Mouse (Mus musculus) macrophage (primary cell): Measurements from ENCODE around the gene Psmd11. TPM values are rescaled to one million over a fixed set of nuclear protein-coding genes. Genes with fewer than 3 reads are reported as not detected.

ENCODE experiments used
- H3K27ac ChIP-seq: fragments of 350-480 bp; formaldehyde crosslinking; 2 replicates; pipeline ENCODE4 v1.9.0; 2021
- H3K36me3 ChIP-seq: fragments of 350-480 bp; formaldehyde crosslinking; 2 replicates; pipeline ENCODE4 v1.9.0; 2021; ENCODE audit errors: inconsistent target
- H3K4me3 ChIP-seq: fragments of 350-480 bp; formaldehyde crosslinking; 2 replicates; pipeline ENCODE4 v1.9.0; 2021; ENCODE audit errors: inconsistent target
- H3K79me2 ChIP-seq: fragments of 350-480 bp; formaldehyde crosslinking; 2 replicates; pipeline ENCODE4 v1.9.0; 2021; ENCODE audit errors: inconsistent target
- WGBS: methylation state at CpG from one replicate; pipeline ENCODE4 v1.1.7; 2026; ENCODE audit warnings: inconsistent platforms; ENCODE audit not compliant: missing documents; 5-methylcytosine and 5-hydroxymethylcytosine counted together
- polyA plus RNA-seq: library from polyadenylated mRNA; stranded (reverse); fragments of 250-400 nt; gene quantifications from 3 replicates; pipeline ENCODE4 v1.2.4, GENCODE M21; 2018; ENCODE audit warnings: inconsistent platforms

Gene Psmd11
- polyA plus RNA-seq, 1 experiment from 2014 or later, result 68.5 TPM

DNA sequence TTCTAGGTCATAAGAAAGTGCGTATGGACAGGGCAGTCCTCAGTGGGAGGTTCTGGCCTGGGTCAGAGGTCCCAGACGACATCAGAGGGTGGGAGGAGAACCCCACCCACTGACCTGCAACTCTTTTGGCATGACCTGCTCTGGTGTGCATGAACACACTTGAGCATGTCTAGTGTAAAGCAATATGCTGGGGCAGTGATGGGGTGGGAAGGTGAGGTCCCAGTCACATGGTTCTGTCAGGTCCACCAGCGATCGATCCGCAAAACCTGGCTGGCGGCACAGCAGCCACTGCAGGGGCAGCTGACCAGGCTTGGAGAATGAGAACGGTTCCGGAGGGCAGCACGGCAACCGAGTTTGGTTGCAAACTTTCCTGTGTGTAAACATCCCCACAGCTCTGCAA lies 53.9 kb downstream of the Psmd11 start:
- Histone ChIP-seq H3K4me3 (no peak overlapping the region), H3K36me3 (no peaks in the 10 kb centered on the region), H3K27ac (no peak overlapping the region), H3K79me2 (no peaks in the 10 kb centered on the region)
- WGBS, result 92% methylated on average over 10 of the region's 10 CpGs

DNA sequence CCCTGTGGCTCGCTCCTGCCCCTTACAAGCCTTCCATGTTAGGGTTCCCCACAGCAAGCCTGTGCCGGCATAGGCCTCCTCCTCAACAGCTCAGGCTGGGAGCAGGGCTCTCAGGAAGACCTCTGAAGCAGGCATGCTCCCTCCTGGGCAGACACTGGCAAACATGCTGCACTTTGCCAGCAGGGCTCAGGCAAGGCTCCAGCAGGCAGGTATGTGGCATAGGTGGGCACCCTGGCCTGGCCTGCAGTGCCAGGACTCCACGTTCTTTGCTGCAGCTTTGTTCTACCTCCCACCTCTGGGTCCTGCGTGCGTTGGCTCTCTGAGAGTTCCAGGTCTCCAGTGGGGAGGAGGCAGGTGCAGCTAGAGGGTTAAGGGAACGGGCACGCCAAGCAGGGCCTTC lies 54.5 kb downstream of the Psmd11 start:
- WGBS, result 92% methylated on average over 7 of the region's 7 CpGs
- Histone ChIP-seq H3K4me3 (no peak overlapping the region), H3K27ac (no peak overlapping the region), H3K36me3 (no peaks in the 10 kb centered on the region), H3K79me2 (no peaks in the 10 kb centered on the region)

DNA sequence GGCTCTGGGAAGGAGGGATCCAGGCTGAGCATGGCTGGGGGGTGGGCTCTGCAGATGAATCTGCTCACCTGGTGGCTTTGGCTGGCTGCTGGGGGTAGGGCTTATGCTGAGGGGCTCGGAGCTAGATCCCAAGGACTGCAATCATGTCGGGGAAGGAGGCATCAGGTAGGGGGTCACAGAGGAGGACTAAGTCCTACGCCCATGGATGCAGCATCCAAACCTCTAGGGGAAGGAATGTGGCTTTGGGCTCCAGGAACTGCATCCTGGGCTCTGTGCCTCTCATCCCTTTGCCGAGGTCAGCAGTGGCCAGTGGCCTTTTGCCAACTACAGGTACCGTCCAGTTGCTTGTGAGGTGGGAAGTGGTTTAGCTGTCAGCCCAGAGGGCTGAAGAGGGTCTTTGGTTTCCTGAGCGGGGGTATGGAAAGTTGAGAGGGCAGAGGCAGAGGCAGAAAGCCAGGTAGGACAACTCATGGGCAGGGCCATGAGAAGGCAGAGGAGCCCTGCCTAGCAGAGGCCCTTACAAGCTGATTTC lies 55.2 kb downstream of the Psmd11 start:
- Histone ChIP-seq H3K79me2 (no peaks in the 10 kb centered on the region), H3K27ac (no peak overlapping the region), H3K4me3 (no peak overlapping the region), H3K36me3 (no peaks in the 10 kb centered on the region)
- WGBS, result 92% methylated on average over 6 of the region's 6 CpGs

DNA sequence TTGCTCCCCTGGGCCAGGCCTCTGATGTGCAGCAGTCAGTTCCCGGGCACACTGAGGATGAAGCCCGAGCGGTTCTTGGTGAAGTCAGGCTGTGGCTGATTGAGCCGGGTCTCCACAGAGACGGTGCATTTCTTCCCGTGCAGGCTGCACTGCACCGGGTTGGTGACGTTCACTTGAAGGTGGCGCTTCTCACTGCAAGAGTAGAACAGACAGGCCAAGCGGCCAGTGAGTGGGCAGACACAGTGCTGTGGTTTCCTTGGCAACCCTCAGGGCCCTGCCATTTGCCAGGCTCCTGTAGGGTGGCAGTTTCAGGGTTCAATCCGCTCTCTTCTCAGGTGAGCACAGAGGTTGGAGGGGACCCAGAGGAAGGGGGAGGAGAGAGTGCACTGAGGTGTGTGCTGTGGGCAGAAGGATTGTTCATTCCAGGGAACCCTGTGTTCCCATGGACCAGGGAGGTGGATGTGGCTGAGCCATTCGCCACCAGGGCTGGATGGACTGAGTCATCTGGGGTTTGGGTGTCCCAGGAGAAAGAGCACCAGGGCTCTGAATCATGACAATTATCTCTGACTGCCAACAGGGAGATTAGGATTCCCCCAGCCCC lies 55.9 kb downstream of the Psmd11 start:
- no peaks in the 10 kb centered on the region for H3K79me2 ChIP-seq
- WGBS, result 90% methylated on average over 9 of the region's 12 CpGs
- no peak overlapping the region for H3K27ac ChIP-seq
- H3K36me3 ChIP-seq, result no peaks in the 10 kb centered on the region
- H3K4me3 ChIP-seq, result no peak overlapping the region

DNA sequence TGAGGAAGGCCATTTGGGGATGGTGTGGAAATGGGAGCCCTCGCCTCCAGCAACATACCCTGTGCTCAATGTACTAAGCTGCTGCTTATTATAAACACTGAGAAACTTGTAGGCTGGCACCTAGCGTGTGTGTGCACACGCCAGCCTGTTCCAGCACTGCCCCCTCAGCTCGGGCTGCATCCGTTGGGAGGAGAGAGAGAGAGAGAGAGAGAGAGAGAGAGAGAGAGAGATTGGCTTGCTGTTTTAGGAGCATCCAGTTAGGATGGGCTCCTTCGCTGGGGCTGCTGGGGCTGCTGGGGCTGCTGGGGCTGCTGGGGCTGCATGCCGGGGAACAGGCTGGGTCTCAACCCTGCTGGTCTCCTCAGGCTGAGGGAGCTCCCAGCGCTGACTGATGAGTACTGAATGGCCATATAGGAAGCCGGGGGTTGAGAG lies 56.7 kb downstream of the Psmd11 start:
- 96% methylated on average over 8 of the region's 9 CpGs for WGBS
- Histone ChIP-seq H3K79me2 (no peaks in the 10 kb centered on the region), H3K4me3 (no peak overlapping the region)

DNA sequence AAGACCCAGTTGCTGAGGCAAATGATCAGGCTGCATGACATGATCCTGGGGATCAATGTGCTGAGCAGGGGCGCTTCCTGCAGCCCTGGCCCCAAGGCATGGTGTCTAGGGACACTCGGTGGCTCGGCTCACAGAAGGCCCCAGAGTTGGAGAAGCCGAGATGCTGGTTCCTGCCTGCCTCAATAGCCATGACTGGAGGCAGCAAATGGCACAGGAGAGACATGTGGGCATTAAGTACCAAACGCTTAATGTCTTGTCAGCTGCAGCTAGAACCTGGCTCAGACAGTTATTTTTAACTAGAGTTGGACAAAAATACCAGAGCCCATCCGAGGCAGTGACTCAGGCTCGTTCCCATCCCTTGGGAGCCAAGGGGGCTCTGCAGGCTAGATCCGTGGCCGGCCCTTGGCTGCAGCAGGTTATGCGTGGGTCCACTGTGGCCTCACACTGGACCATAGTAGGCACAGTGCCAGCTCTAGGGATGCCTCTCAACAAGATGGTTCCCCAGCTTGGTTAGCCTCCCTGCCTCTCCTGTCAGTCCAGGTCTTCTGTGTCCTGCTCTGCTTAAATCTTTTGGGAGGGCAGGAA lies 57.3 kb downstream of the Psmd11 start:
- Histone ChIP-seq H3K79me2 (no peaks in the 10 kb centered on the region), H3K36me3 (no peaks in the 10 kb centered on the region), H3K27ac (no peak overlapping the region), H3K4me3 (no peak overlapping the region)
- 93% methylated on average over 10 of the region's 10 CpGs for WGBS

More for the DNA sequence above, 56.7 kb downstream of the Psmd11 start:
- no peak overlapping the region for H3K27ac ChIP-seq
- no peaks in the 10 kb centered on the region for H3K36me3 ChIP-seq

DNA sequence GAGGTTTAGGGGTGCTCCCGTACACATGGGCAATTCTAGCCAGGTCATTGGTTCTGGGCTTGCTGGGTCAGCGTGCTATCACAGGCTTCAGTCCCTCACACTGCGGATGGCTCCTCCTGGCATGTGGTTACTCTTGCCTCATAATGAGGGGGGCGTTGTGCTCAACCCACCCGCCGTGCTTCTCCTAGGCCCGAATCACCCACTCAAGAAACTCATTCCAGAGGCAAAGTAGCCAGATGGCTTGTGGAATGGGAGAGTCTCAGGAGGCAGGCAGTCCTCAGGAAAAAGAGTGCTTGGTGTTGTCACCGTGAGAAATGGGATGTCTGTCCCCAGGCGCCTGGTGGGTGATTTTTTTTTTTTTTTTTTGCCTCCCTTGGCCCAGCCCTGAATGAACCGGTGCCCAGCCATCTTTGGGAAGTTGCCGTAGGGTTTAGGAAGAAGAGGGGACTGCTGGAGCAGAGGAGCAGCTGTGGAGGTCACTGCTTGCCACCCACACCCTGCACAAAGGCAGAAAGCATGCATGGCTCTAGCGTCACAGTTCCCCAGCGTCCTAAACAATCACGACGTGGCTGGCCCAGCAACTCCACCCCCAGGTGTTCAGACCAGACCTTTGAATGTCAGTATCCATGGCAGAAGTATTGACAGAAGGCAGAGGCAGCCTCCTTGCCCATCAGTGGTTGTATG lies 59.6 kb downstream of the Psmd11 start:
- Histone ChIP-seq H3K79me2 (no peaks in the 10 kb centered on the region), H3K4me3 (no peak overlapping the region), H3K27ac (no peak overlapping the region), H3K36me3 (no peaks in the 10 kb centered on the region)
- 82% methylated on average over 15 of the region's 15 CpGs for WGBS

DNA sequence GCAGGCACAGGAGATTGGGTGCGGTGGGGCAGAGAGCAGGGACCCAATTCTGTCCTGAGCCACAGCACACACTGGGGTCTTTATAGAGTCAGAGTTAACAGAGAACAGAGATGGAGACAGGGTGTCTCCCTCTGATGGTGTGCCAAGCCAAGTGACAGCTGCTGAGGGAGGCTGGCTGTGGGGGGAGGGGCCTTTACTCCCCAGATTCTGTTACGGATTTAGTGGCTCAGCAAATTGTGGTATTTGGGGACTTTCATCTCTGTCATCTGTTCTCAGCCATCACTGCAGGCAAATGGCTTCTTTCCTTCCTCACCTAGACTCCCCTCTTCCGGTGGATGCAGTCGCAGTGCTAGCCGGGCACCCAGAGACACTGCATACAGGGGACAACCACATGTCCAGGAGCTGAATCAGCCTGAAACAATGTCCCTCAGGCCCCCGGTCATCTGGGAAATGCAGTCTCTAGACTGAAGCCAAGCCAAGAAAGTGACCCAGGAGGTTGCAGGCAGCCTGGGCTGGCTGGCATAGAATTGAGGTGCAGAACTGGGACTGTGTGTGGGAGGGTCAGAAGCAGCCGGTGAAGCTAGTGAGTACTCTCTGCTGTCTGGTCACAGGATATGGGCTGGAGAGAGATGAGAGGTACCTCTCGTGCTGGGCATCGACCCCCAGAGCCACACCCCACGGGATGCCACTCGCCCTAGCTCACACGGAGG lies 60.9 kb downstream of the Psmd11 start:
- 26% methylated on average over 12 of the region's 12 CpGs for WGBS
- H3K79me2 ChIP-seq, result no peaks in the 10 kb centered on the region
- H3K36me3 ChIP-seq, result no peaks in the 10 kb centered on the region
- no peak overlapping the region for H3K4me3 ChIP-seq
- no peak overlapping the region for H3K27ac ChIP-seq

DNA sequence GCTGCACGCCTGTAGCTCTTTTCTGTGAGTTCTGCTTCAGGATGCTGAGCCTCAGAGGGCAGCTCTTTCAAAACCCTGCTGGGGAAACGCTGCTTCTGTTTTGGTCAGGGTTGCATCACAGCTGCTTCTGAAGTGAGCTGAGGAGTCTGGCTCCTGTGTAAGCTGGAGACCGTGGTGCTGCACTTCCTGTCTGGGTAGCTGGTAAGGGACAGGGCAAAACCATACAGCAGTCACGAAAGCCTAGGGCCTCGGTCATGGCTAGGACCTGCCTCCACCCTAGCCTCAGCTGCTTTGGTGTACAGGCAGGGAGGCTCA lies 61.4 kb downstream of the Psmd11 start:
- Histone ChIP-seq H3K79me2 (no peaks in the 10 kb centered on the region), H3K27ac (no peak overlapping the region), H3K4me3 (no peak overlapping the region), H3K36me3 (no peaks in the 10 kb centered on the region)
- WGBS, result 2% methylated on average over 5 of the region's 5 CpGs

DNA sequence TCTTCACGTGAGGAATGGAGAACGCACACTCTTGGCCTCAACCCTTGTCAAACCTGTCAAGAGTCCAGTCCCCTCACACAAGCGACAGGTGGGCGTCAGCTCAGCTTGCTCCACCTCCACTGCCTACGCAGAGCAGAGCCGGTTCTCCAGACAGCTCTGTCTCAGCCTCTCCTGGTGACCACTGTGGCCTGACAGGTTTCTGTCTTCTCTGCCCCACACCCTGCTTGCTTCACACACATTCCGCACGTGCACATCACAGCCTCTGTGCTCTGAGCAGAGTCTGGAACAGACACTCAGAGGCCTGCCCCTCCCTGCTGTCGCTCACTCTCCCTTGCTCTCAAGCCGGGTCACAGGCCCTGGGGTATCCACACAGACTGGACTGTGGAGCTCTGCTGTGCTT lies 62.4 kb downstream of the Psmd11 start:
- whole genome bisulfite sequencing, result 100% methylated on average over 9 of the region's 10 CpGs
- H3K27ac ChIP-seq, result no peak overlapping the region
- H3K4me3 ChIP-seq, result no peak overlapping the region
- no peaks in the 10 kb centered on the region for H3K36me3 ChIP-seq
- H3K79me2 ChIP-seq, result no peaks in the 10 kb centered on the region

DNA sequence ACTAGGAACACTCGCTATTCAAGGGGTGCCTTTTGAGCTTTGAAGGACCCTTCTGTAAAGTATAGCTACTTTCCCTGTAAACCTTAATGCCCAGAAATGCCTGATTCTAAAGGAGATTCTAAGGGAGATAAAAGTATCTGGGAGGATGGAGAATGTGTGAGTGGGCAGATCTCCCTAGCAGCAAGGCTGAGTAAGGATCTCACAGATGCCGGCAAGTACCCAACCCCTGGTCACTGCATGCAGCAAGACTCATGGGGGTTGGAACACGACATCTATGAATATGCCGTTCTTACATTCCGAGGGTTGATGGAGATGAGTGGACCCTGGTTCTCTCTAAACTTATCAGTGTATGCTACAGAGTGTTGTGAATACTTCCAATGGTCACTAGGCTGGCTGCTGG lies 64.8 kb downstream of the Psmd11 start:
- Histone ChIP-seq H3K4me3 (no peak overlapping the region), H3K36me3 (no peaks in the 10 kb centered on the region), H3K79me2 (no peaks in the 10 kb centered on the region), H3K27ac (no peak overlapping the region)
- 95% methylated on average over 5 of the region's 5 CpGs for WGBS

DNA sequence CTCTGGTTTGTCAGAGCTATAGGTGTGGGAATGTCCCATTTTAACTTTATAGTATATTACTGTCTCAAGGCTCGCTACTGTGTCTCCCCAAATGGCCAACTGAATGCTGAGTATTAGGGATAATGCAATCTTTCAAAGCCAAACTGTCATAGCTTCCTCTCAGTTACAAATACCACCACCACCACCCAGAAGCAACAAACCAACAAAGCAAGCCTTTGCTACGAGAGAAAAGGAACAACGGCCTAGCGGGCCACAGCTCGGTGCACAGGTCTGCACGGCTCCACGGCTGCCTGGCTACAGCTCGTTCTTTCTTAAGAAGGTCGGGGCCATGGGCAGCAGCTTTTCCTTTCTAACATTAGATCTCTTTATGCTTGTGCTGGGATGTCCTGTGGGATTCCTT lies 66.4 kb downstream of the Psmd11 start:
- no peaks in the 10 kb centered on the region for H3K79me2 ChIP-seq
- no peak overlapping the region for H3K4me3 ChIP-seq
- WGBS, result 66% methylated on average over 8 of the region's 9 CpGs
- H3K27ac ChIP-seq, result no peak overlapping the region
- H3K36me3 ChIP-seq, result no peaks in the 10 kb centered on the region

DNA sequence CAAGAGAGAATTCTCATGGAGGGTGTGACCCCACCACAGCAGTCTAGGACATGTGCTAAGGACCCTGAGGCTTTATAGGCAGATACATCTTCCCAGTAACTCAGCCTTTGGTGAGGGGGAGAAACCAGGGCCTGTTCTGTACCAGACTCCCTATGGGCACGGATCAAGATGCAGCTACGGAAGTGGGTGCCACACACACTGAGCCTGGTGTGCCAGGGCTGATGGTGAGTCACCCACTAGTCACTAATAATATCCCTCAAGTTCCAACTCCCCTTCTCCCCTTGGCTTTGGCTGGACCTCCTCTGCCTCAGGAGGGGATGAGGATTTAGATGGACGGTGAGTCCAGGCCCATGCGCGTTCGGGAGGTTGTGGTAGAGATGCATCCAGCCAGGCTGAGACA lies 67.6 kb downstream of the Psmd11 start:
- Histone ChIP-seq H3K27ac (no peak overlapping the region), H3K4me3 (no peak overlapping the region), H3K36me3 (no peaks in the 10 kb centered on the region), H3K79me2 (no peaks in the 10 kb centered on the region)
- WGBS, result 87% methylated on average over 6 of the region's 6 CpGs

DNA sequence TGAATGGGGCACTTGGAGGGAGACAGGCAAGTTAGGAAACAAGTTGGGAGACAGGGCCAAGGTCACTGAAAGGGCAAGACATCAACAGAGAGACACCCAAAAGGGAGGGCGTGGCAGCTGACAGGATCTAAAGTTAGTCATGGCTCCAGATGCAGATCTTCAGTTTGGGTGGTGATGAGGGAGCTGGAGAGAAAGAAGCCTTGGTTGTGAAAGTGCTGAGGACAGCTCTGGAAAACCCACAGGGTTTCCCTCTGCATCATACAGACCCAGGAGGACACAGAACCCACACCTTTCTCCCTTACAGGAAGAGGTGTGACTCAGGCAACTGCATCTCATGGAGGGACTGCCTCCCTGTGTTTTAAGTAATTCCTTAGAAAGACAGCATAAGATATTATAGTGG lies 68.2 kb downstream of the Psmd11 start:
- H3K79me2 ChIP-seq, result no peaks in the 10 kb centered on the region
- WGBS, result 100% methylated on average over 1 of the region's 1 CpGs
- H3K4me3 ChIP-seq, result no peak overlapping the region
- H3K36me3 ChIP-seq, result no peaks in the 10 kb centered on the region
- no peak overlapping the region for H3K27ac ChIP-seq
